Mouse (Mus musculus) limb, embryonic 12.5 days (tissue): Measurements from ENCODE around the gene Ren1. TPM values are rescaled to one million over a fixed set of nuclear protein-coding genes. Genes with fewer than 3 reads are reported as not detected.

ENCODE experiments used
- ATAC-seq: fragments of 200-750 bp; cut with Nextera tagmentation; 2 replicates; pipeline ENCODE4 v1.8.0; 2017; ENCODE audit warnings: low read depth, moderate TSS enrichment; ENCODE audit not compliant: insufficient number of reproducible peaks, insufficient read depth, low FRiP score, low TSS enrichment
- H3K27ac ChIP-seq: fragments of 300-500 bp; sonication (generic); 2 replicates; pipeline ENCODE4 v1.5.1; 2016; ENCODE audit warnings: mild to moderate bottlenecking, moderate library complexity
- H3K27me3 ChIP-seq: fragments of 300-500 bp; sonication (generic); 2 replicates; pipeline ENCODE4 v1.6.1; 2016; ENCODE audit warnings: mild to moderate bottlenecking, moderate library complexity
- H3K36me3 ChIP-seq: fragments of 300-500 bp; sonication (generic); 2 replicates; pipeline ENCODE4 v1.6.1; 2016; ENCODE audit warnings: mild to moderate bottlenecking, moderate library complexity
- H3K4me1 ChIP-seq: fragments of 300-500 bp; sonication (generic); replicated peaks from 2 replicates; pipeline ENCODE4 v1.6.1; 2016
- H3K4me2 ChIP-seq: fragments of 300-500 bp; sonication (generic); 2 replicates; pipeline ENCODE4 v1.6.1; 2016; ENCODE audit warnings: mild to moderate bottlenecking, moderate library complexity
- H3K4me3 ChIP-seq: fragments of 300-500 bp; sonication (generic); replicated peaks from 2 replicates; pipeline ENCODE4 v1.5.1; 2016; ENCODE audit warnings: mild to moderate bottlenecking
- H3K9ac ChIP-seq: fragments of 300-500 bp; sonication (generic); replicated peaks from 2 replicates; pipeline ENCODE4 v1.6.1; 2016; ENCODE audit warnings: mild to moderate bottlenecking, moderate library complexity
- H3K9me3 ChIP-seq: fragments of 300-500 bp; sonication (generic); 2 replicates; pipeline ENCODE4 v1.6.1; 2016; ENCODE audit warnings: mild to moderate bottlenecking, moderate library complexity
- WGBS: fragments of 180-500 bp; shearing (Covaris S2); methylation state at CpG from one replicate; pipeline ENCODE4 v1.1.7; 2016; 5-methylcytosine and 5-hydroxymethylcytosine counted together
- polyA plus RNA-seq: library from polyadenylated mRNA; unstranded; fragments of >200 nt; fragmentation: Nextera tagmentation; extraction: Ambion mirVana; gene quantifications from 2 replicates; pipeline ENCODE4 v1.2.1, GENCODE M21; 2016

Gene Ren1
- polyA plus RNA-seq, 1 experiment from 2014 or later = not detected

GRCm38 (mm10) chr1:133377547-133377946, 27.2 kb downstream of the Ren1 start:
- WGBS = 87% methylated on average over 5 of the region's 5 CpGs
- Histone ChIP-seq H3K27ac (no peak overlapping the region), H3K9me3 (no peaks in the 10 kb centered on the region), H3K36me3 (no peaks in the 10 kb centered on the region), H3K27me3 (no peaks in the 10 kb centered on the region), H3K4me2 (no peak overlapping the region), H3K4me1 (0 out of 2 replicates have a peak, but pooled peaks cover 5% of the 10 kb centered on the region), H3K4me3 (no peak overlapping the region), H3K9ac (no peak overlapping the region)
- ATAC-seq = no peak

GRCm38 (mm10) chr1:133379254-133379985, 29.1 kb downstream of the Ren1 start:
- Histone ChIP-seq H3K27me3 (no peaks in the 10 kb centered on the region), H3K4me2 (no peak overlapping the region), H3K9me3 (no peaks in the 10 kb centered on the region), H3K27ac (no peak overlapping the region), H3K9ac (no peak overlapping the region), H3K4me1 (0 out of 2 replicates have a peak, but pooled peaks cover 3% of the 10 kb centered on the region), H3K4me3 (no peak overlapping the region), H3K36me3 (peaks cover 8% of the 10 kb centered on the region; the same call in 1 of the 2 replicates)
- 66% methylated on average over 10 of the region's 10 CpGs for WGBS
- ATAC-seq = no peak

- Histone ChIP-seq H3K27me3 (no peaks in the 10 kb centered on the region), H3K27ac (no peak overlapping the region), H3K9me3 (no peaks in the 10 kb centered on the region), H3K36me3 (peaks cover 11% of the 10 kb centered on the region; the same call in 1 of the 2 replicates), H3K9ac (no peak overlapping the region), H3K4me1 (0 out of 2 replicates have a peak, but pooled peaks cover 3% of the 10 kb centered on the region), H3K4me2 (no peak overlapping the region), H3K4me3 (no peak overlapping the region)
- 75% methylated on average over 3 of the region's 3 CpGs for WGBS
- ATAC-seq = no peak
These were observed 29.6 kb downstream of the Ren1 start for GRCm38 (mm10) chr1:133379986-133380320.

GRCm38 (mm10) chr1:133380347-133381065, 30.2 kb downstream of the Ren1 start:
- Histone ChIP-seq H3K9me3 (no peaks in the 10 kb centered on the region), H3K9ac (no peak overlapping the region)
- no peak for ATAC-seq

GRCm38 (mm10) chr1:133382008-133382407, 31.7 kb downstream of the Ren1 start:
- Histone ChIP-seq H3K4me3 (no peak overlapping the region), H3K4me2 (no peak overlapping the region), H3K27ac (no peak overlapping the region), H3K4me1 (peaks cover 10% of the 10 kb centered on the region), H3K9ac (no peak overlapping the region), H3K9me3 (no peaks in the 10 kb centered on the region), H3K36me3 (peaks cover 16% of the 10 kb centered on the region; the same call in 1 of the 2 replicates), H3K27me3 (no peaks in the 10 kb centered on the region)
- ATAC-seq = no peak
- 6% methylated on average over 9 of the region's 9 CpGs for WGBS

More at GRCm38 (mm10) chr1:133380347-133381065, 30.2 kb downstream of the Ren1 start:
- H3K27ac ChIP-seq = no peak overlapping the region
- peaks cover 3% of the 10 kb centered on the region; the same call in 1 of the 2 replicates for H3K4me1 ChIP-seq
- no peak overlapping the region for H3K4me3 ChIP-seq
- H3K4me2 ChIP-seq = no peak overlapping the region
- H3K27me3 ChIP-seq = no peaks in the 10 kb centered on the region
- 78% methylated on average over 14 of the region's 14 CpGs for WGBS
- peaks cover 11% of the 10 kb centered on the region; the same call in 1 of the 2 replicates for H3K36me3 ChIP-seq

- Histone ChIP-seq H3K4me3 (no peak overlapping the region), H3K27me3 (no peaks in the 10 kb centered on the region), H3K4me1 (peaks cover 10% of the 10 kb centered on the region), H3K36me3 (peaks cover 16% of the 10 kb centered on the region; the same call in 1 of the 2 replicates), H3K27ac (no peak overlapping the region), H3K9me3 (no peaks in the 10 kb centered on the region), H3K4me2 (no peak overlapping the region), H3K9ac (no peak overlapping the region)
- 53% methylated on average over 12 of the region's 12 CpGs for WGBS
- no peak for ATAC-seq
These were observed 32.3 kb downstream of the Ren1 start for GRCm38 (mm10) chr1:133382552-133383155.

GRCm38 (mm10) chr1:133383157-133383783, 33.0 kb downstream of the Ren1 start:
- no peak overlapping the region for H3K9ac ChIP-seq
- H3K4me2 ChIP-seq = no peak overlapping the region
- ATAC-seq = no peak
- H3K27me3 ChIP-seq = no peaks in the 10 kb centered on the region
- H3K9me3 ChIP-seq = no peaks in the 10 kb centered on the region
- peaks cover 10% of the 10 kb centered on the region for H3K4me1 ChIP-seq
- H3K4me3 ChIP-seq = no peak overlapping the region
- WGBS = 91% methylated on average over 14 of the region's 14 CpGs
- no peak overlapping the region for H3K27ac ChIP-seq
- peaks cover 16% of the 10 kb centered on the region; the same call in 1 of the 2 replicates for H3K36me3 ChIP-seq

GRCm38 (mm10) chr1:133385506-133385905, 35.2 kb downstream of the Ren1 start:
- no peak overlapping the region for H3K27ac ChIP-seq
- no peaks in the 10 kb centered on the region for H3K9me3 ChIP-seq
- no peak for ATAC-seq
- H3K4me1 ChIP-seq = peaks cover 10% of the 10 kb centered on the region
- H3K9ac ChIP-seq = peak overlapping the region; percentile 53
- WGBS = 31% methylated on average over 9 of the region's 9 CpGs
- H3K4me3 ChIP-seq = no peak overlapping the region
- no peaks in the 10 kb centered on the region for H3K27me3 ChIP-seq
- H3K4me2 ChIP-seq = peak overlapping the region; percentile 28
- peaks cover 36% of the 10 kb centered on the region; the same call in 1 of the 2 replicates for H3K36me3 ChIP-seq

- Histone ChIP-seq H3K4me1 (peaks cover 10% of the 10 kb centered on the region), H3K9me3 (no peaks in the 10 kb centered on the region), H3K36me3 (peaks cover 43% of the 10 kb centered on the region; the same call in 1 of the 2 replicates), H3K9ac (no peak overlapping the region), H3K4me2 (no peak overlapping the region), H3K4me3 (no peak overlapping the region), H3K27ac (no peak overlapping the region), H3K27me3 (no peaks in the 10 kb centered on the region)
- WGBS = 75% methylated on average over 11 of the region's 11 CpGs
- ATAC-seq = no peak
These were observed 35.9 kb downstream of the Ren1 start for GRCm38 (mm10) chr1:133386209-133386608.

- Histone ChIP-seq H3K36me3 (peaks cover 57% of the 10 kb centered on the region), H3K9ac (no peak overlapping the region), H3K9me3 (no peaks in the 10 kb centered on the region), H3K27ac (no peak overlapping the region), H3K4me3 (no peak overlapping the region), H3K27me3 (no peaks in the 10 kb centered on the region), H3K4me1 (peaks cover 8% of the 10 kb centered on the region), H3K4me2 (no peak overlapping the region)
- 61% methylated on average over 19 of the region's 19 CpGs for WGBS
- no peak for ATAC-seq
These were observed 37.4 kb downstream of the Ren1 start for GRCm38 (mm10) chr1:133387539-133388268.
